Mouse (Mus musculus) small intestine, adult 2 months (tissue): ENCODE data around the gene Bbx.

Source experiments
- CTCF ChIP-seq: fragments of 200-500 bp; IDR thresholded peaks from 2 replicates; pipeline ENCODE4 v1.5.1; 2012; ENCODE audit warnings: low read depth, mild to moderate bottlenecking, control low read depth, inconsistent platforms, low read length, moderate library complexity, mixed read lengths; ENCODE audit not compliant: insufficient replicate concordance, insufficient read length; ENCODE audit errors: extremely low read depth
- POLR2A ChIP-seq: fragments of 200-500 bp; IDR thresholded peaks from 2 replicates; pipeline ENCODE4 v1.6.1; 2012; ENCODE audit warnings: low read depth, mild to moderate bottlenecking, control low read depth, inconsistent platforms, low read length, moderate library complexity

- TF ChIP-seq CTCF = no peak
- TF ChIP-seq POLR2A = no peak
Measured at GRCm38 (mm10) chr16:50241604-50242003, 190.6 kb downstream of the Bbx start.
